Mouse (Mus musculus) megakaryocyte, adult 5-6 weeks (primary cell): ENCODE measurements at regions not wholly inside any gene's neighbourhood (a gene's known extent, or its start where the extent isn't known, plus 50 kb on each side); places are given as distances from the start of the nearest gene placed in this dataset.

Source experiments
- ATAC-seq: 2 replicates; pipeline ENCODE4 v1.8.0; 2016; ENCODE audit warnings: mild to moderate bottlenecking, inconsistent platforms; ENCODE audit not compliant: poor library complexity, severe bottlenecking

DNA sequence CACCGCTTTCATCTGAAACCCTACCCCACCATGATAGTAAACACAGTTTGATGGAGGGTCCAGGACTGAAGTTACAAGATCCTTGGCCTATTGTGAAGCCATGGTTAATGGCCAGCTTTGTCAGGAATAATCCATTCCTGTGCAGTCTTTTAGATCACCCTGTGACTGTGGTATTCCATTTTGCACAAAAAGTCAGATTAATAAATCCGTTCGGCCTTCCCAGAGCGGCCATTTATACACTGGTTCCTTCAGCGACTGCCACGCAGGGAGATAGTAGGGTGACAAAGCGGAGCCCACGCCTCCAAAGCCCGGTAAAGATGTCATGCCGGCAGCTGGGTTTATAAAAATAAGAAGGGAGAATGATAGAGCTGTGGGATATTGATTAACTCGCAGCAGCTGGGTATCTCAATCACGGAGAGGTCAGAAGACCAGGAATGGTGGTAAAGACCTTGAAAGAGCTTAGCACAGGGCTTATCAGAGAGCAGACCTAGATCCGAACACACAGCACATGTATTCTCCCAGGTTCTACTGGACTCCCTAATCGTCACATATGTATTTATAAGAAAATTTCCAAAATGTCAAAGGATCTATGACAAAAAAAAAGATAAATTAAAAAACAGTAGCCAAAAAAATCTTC is 440.5 kb downstream of the Efnb2 start:
- ATAC-seq, result no peak

DNA sequence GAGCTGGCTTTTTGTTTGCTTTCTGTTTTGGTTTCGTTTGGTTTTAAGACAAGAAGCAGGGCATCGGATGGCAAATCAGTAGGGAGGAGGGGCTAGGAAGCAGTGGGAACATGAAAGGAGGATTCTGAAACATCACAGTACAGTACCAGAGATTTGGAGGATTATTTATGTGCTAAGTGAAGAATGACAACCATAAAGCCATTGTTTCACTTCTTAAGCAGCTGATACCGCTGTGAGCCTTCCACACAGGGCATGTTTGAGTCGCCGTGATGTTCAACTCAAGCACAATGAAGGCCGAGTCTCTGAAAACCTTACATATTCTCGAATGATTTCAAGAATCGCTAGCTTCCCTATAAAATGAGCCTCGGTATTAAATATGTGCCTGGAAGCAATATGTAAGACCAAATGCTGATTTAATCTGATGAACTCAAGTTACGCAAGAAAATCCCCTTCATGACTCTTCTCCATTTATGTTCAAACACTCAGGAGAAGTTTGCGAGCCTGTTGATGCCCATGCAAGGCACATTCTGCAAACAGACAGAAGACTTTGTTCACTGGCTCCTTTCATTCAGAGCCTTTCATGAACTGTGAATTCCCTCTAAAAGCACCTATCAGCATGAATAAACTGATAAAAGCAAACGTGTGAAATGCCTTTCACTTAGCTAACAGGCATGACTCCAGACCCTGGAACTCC is 441.2 kb downstream of the Efnb2 start:
- ATAC-seq, result no peak

DNA sequence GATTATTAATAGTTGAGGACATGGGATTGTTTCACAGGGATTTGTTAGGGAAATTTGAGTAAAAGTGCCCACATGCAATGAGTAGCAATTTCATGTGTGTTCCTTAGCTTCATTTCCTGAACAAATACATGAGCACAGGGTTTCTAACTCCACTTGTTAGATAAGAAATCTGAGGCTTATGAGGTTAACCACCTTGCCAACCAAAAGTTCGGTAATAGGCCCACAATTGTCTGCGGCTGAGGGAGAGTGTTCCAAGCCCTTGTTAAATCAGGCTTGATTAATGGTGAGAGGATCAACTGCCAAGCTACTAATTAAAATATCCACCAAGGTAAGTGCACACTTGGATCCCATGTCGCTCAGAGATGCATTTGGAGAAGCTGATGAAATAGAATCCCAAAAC is 468.0 kb downstream of the Efnb2 start:
- no peak for ATAC-seq

DNA sequence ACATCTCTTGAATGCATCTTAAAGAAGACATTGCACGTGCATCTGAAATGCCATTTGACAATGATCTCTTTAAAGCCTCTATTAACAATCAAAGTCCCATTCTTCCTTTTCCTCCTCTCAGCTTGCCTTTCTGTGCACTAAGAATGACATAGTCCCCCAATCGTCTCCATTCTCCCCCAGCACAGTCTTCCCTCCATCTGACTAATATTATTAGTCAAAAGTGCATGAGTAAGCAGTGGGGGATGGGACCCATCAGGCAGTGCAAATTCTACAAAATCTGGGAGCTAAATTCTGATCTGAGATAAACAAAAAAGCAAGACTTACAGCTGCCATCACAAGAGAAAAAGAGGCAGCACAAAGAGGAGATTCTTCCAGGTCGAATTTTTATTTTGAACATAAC is 475.0 kb downstream of the Efnb2 start:
- no peak for ATAC-seq

DNA sequence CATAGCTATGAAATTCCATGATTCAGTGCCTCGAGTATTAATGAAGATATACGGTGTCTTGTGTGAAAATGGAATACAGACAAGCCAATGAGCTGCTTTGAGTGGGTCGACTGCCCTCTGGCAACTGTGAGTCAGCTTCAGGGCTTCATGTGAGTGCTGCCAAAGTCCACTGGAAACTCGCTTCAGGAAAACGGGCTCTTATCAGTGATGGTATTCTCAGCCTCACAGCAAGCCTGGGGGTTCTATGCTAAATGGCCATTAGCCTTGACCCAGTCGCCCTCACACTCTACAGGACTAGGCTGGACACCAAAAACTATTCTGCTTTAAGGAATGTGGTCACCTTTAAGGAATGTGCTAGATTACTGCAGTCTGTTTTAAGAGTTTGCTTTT is 477.8 kb downstream of the Efnb2 start:
- ATAC-seq, result no peak

DNA sequence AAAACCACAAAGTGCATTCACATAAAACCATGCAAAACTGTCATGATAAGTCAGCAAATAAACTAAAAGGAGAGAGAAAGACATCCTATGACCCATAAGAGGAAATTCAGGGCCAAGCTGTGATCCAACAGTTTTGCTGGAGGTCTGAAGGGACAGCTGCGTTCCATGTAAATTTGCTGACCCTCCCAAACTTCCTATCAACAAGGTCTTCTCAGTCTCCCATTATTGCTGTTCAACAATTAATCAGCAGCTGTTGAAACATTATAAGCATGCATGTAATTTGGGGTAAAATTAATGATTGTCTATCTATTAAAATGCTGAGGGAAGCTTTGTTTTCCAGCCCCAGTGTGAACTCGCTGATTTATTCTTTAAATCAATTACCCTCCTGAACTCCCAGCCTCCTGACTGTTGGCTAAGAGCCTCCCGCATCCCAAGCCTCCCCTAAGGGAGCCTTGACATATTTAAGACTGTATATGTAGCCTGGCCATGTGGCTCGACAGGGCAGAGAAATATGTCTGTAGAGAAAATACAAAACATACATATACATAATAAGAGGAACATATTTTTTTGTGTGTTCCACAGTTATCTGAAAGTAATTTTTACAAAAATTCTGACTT is 478.3 kb downstream of the Efnb2 start:
- ATAC-seq, result no peak

DNA sequence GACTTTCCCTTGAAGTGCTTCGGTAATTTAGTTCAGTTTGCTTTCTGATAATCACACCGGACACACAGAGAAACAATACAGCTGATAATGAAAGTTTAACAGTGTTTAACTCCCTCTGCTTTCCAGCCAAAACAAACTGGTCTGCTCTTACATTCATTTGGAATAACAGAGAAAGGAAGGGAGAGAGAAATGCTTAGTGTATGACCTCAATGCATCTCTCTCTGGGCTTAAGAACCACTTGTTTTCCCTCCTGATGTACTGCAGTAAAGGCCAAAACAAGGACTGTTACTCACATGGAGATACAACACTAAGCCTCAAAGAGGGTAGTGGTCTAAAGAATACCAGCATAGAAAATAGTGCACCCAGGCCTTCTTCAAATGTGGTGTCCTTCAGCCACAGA is 478.9 kb downstream of the Efnb2 start:
- ATAC-seq, result no peak

DNA sequence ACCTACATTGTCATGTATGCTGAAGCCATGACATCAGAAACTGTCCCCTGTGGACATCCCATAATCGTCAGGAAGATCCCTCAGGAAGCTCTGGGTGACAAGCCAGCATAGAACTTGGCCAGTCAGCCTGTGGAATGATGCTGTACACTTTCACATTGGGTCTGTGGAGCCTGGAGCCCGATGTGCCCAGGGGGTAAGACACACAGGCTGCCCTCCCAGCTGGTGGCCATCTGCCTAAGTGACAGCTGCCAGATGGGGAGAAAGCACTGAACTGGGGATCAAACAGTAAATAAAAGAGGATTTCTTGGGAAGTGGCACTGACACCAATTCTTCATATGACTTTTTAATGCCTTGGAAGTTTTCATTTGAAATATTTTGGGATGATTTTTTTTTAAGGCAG is 486.8 kb downstream of the Efnb2 start:
- ATAC-seq, result no peak

DNA sequence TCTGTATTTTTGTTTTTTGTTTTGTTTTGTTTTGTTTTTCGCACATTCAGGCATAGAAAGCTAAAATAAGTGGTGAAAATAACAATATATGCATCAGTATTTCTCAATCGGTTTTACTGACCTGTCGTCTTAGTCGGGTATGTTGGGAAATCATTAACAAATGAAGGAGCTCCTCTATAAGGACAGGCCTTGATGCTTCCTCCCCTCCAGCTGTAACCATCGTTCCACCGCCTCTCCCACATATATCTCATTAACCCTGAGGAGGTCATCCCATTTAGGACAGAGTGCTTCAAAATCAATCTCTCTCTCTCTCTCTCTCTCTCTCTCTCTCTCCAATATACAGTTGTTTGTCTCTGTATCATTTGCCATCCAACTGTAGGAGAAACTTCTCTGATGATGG is 492.4 kb downstream of the Efnb2 start:
- ATAC-seq, result no peak

DNA sequence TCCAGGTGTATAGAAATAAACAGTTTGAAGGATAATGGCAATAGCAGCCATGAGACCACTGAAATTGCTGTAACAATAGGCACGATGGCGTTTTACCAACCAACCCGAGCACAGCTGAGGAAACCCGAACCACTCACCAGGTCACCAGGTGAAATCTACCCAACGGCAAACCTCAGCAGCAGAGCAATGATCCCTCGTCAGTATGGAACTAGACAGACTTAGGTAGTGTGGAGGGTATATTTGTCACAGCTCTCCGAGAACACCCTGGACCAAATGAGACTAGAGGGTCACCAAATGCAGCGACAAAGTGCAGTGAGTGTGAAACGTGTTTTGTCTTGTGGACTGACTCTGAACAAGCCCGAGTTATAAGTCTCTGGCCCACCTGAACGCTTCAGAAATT is 492.8 kb downstream of the Efnb2 start:
- ATAC-seq, result no peak

DNA sequence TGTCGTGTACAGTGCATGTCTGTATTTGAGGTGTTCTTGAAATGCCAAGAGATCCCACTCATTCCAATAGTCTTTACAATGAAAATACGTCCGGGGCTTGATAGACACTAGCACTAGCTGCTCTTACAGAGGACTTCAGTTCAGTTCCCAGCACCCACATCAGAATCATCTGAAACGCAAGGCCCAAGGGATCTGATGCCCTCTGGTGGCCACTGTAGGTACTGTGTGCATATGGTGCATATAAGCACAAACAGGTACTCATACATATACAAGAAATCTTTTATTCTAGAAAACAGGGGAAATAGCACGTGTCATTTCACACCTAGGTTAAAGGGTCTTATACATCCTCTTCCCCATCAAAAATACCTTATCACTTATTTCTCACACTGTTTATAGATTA is 513.5 kb downstream of the Efnb2 start:
- no peak for ATAC-seq

DNA sequence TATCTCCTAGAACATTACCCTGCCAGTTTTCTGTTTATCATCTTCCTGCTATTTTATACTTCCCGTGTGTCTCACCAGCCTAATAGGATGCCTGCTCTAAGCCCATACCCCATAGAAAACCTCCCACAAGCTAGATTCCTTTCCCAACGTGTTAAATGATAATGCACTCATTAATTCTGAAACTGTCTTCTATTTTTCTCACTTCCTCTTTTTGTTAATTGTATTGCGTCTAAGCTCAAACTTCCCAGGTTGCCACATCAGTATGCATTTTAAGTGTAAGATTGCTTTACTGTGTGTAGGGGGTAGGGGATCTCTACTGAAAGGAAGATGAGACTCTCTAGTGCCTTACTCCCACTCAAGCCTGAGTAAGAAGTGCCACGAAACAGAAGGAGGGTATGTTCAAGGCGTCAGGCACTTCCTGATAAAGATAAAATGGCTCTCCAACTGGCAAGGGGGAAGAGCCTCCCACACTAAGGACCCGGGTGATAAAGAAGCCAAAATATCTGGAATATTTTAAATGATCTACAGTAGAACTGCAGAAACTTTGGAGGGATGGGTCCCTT is 518.0 kb downstream of the Efnb2 start:
- ATAC-seq, result peak; percentile 63

DNA sequence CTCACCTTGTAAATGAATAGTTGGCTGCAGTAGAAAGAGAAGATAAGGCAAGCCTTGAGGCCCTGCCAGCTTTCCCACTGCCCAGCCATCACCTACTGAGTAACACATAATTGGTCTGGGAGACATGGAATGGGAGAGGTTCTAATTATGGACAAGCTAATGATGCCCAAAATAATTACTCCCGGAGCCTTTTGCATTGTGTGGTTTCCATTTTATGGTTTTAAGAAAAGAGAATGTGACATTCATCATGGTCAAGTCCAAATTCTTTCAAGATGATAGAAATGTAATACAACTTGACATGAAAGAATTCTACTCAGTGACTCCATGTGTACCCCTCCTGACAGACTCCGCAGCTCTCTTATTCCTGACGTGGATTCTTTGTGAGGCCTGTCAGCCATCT is 518.6 kb downstream of the Efnb2 start:
- ATAC-seq, result no peak

DNA sequence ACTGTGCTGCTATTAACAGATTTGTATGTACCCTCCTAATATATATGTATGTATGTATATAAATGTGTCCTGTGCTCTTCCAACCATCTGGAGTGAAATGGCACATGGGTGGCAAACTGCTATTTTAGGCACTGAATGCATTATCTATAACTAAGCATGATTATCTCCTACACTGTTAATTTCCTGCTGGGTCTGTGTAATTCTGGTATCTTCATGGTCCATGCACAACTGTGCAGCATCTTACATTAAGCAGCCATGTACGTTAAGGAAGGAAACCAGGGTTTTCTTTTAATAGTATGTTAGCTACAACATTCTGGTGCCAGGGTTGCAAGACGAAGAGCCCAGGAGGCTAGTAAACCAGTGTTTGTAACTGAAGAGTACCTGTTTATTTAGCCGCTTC is 521.3 kb downstream of the Efnb2 start:
- ATAC-seq, result no peak

DNA sequence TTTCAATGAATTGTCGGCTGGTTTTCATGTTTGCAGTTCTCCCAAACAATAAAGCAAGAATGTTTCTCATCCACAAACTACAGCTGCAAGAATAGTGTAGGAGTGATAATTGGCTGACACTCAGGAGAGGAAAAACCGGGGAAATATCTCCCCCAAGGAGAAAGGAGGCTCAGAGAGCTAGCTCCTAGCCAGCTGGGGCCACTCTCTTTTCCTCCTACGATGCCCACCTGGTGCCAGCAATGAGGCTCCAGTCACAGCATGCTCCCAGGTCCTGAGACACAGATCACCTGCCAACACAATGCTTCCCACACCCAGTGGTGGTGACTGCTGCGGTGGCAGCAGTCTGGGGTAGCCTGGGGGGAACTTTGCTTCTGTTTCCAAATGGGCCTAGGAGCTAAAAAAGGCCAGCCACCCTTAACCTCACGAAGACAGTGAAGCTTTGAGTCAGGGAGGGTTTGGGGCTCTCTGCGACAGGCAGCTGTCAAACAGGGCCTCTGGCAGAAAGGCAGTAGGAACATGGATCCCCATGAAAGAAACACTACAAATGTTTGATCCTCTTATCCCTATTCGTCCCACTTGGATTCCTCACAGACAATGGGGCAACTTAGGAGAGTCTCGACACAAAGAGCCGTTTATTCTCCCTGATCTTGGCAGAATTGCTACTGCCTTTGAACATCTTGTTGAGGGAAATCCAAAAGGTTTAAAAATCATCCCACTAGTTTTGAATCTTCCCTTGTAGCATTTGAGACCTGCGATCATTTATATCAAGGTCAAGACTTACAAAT is 527.8 kb downstream of the Efnb2 start:
- ATAC-seq, result no peak

DNA sequence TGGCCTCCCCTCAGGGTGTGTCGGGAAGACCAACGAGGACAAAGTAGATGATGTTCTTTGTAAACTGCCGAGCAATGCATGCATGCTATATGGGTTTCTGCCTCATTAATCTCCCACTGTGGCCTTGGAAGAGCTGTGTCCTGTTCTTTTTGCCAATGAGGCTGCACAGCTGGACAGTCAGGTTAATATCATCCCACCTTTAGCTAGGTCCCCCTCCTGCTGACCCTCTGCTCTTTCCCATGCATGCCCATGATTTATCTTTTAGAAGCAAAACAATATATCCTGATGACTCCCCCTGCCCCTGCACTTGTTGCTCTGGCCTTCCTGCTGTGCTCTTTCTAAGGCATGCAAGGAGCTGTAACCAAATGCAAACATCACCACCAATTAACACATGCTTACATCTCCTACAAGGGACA is 529.1 kb downstream of the Efnb2 start:
- no peak for ATAC-seq

DNA sequence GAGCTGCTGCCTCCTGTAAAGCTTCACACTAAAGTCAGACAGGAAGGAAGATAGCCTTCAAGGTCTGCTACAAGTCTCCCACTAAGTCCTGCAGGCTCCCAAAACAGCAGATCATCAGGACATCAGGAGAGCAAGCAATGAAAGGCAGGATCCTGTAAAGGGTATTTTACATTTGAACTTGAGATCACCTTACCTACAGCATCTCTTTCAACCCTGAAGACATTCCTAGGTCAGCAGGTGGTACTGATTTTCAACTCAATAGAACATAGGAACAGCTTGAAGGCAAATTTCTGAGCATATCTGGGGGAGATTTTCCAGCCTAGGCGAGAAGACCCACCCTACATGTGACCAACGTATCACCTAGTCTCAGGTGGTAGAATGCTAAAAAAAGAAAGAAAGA is 530.2 kb downstream of the Efnb2 start:
- ATAC-seq, result no peak

DNA sequence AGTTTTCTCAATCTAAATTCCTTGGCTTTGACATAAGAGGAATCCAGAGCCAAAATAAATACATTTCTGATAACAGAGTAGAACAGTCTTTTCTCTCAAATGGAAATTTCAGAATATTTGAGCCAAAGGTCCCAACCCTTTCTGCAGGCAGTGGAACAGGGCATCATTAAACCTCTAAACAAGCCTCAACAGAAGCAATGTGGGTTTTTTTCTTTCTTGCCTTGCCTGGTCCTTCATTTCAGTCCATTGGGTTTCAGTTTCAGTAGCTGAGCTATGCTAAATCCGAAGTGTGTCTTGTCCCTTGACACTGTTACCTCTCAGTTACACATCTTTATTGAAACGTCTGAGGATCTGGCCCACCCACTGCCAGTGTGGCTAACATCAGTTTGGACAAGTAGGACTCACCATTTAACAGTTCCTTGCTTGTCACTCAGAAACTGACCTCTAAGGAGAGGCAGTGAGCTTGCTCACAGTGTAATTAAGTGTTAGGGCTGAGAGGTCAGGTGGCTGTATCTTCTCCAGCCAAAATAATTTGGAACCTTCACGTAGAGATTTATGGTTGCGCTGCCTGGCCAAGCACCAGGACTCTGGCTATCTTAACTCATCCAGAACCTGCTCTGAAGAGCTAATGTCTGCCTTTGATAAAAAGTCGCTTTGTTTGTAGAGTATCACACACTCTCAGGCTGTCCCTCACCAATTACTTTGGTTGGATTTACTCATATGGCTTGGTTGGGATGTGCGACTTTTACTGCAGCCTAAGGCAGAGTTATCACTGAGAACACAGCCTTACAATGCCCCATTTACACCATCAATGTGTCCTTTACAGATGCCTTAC is 545.2 kb downstream of the Efnb2 start:
- ATAC-seq, result no peak

DNA sequence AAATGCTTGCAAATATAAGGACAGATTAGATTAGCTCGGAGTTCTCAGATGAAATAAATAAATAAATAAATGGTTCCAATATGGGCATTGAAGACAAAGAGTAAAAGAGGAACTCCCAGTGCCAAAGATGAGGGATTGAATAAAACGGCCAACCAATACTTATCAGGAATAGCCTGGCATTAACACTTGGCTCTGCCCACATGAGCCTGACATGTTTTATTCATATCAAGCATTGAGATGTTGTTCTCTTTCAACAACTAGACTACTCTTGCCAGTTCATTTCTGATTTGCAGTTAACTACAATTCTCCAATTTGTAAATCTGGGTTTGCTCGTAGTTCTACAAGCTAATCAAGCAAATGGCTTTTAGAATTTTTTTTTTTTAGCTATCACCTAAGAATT is 546.4 kb downstream of the Efnb2 start:
- ATAC-seq, result no peak

DNA sequence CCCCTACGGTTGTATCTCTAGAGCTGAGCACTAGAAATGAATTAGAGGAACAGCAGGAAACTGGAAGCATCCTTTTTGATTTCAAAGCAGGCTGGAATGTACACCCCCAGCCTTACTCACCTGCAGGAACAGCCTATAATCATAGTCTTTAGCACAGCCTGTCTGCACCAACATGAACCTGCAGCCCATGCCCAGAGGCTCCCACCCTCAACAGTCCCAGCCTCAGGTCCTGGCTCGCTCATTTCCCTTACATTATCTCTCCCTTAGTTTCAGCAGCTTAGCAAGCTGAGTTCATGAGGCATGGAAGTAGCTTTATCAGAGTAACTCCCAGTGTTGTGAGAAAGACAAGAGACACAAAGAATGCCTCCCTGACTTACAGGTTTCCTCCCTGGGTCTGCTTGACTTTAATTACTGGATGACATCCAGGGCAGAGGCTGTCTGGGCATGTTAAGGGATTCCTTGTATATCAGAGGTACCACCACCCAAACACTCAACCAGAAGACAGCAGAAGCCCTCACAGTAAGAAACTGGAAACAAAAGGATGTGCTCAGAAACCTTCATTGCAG is 551.2 kb downstream of the Efnb2 start:
- ATAC-seq, result no peak
